Mouse (Mus musculus): Measurements from ENCODE around the gene AB124611. TPM values are rescaled to one million over a fixed set of nuclear protein-coding genes. Genes with fewer than 3 reads are reported as not detected.
"Not testable (repeated sequence)": the region's sequence is repeated elsewhere in the genome, so short reads cannot be mapped to it uniquely, and the experiment has no call there.

The AB124611 gene
- total and polyA plus RNA-seq, 3 experiments, result 1.4 to 2.3 (median 1.7) TPM

- DNase-seq, result no peak
These were observed 39.1 kb downstream of the AB124611 start for GRCm38 (mm10) chr9:21565004-21565586.

DNA sequence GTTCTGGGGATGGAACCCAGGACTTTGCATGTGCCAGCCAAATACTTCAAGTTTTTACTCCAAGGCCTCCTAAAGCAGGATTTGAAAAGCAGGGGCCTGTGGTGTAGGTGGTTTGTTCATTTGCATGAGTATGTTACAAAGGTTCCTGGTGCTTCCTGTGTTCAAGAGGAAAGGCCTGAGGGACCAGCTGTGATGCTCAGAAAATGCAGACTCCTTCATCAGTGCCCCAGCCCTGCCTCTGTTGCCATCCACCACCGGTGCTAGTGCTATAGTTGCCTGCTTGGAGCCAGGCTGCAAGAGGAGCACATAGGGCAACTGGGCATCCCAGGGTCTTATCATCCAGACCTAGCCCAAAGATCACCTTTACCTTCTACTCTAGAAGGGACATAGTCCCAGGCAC is 40.6 kb downstream of the AB124611 start:
- DNase-seq, result no peak

GRCm38 (mm10) chr9:21567051-21567450 is 41.1 kb downstream of the AB124611 start:
- DNase-seq, result no peak

DNA sequence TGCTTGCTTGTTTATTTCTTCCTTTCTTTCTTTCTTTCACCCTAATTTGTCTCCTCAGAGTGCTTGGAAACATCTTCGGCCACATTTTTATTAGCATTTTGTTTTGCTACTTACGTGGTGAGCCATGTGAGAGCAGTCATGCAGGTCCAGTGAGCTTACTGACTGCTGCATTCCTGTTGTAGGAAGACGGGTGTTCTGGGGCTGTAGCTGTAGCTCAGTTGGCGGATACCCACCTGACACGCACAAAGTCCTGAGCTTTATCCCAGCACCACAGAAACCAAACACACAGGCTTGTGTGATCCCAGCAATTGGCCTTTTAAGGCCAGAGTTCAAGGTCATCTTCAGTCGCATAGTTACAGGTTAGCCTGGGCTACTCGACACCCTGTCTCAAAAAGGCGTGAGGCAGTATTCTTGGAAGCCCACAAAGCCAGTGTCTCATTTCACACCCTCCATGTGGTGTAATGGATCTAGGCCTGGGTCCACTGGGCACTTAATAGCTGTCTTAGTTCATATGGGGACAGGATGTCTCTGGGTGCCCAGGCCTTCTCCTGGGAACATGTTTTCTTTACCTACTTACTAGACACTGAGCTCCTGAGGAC is 42.8 kb downstream of the AB124611 start:
- no peak for DNase-seq

DNA sequence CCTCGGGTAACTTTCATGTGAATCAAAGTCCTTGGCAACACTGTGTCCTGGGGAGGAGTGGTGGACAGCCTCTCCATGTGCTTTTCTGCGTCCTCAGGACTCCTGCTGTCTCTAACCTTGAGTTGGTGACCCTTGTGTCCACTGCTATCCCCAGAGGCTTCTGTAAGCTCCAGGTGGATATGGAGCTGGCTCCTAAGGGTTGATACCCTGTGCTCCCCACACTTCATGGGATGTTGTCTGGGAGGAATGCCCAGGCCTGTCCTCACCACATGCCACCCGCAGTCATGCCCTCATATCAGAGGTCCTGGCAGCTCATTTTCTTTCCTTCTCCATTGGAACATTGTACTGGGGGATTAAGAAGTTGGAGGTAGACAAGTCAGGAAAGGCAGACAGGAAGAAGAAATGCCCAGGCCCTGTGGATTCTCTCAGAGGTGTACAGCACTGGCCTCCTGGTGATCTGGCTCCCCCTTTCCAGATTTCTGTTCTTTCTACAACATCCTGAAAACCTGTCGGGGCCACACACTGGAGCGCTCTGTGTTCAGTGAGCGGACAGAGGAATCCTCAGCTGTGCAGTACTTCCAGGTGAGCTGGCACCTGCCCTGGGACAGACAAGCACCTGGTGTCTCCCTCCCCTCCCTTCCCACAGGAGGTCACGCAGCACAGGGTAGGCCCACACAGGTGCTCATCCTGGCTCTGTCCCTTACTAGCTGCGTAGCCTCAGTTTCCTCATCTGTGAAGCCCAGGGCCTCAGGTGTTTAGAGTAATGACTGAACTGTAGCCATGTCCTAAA is 48.2 kb downstream of the AB124611 start:
- no peak for DNase-seq

DNA sequence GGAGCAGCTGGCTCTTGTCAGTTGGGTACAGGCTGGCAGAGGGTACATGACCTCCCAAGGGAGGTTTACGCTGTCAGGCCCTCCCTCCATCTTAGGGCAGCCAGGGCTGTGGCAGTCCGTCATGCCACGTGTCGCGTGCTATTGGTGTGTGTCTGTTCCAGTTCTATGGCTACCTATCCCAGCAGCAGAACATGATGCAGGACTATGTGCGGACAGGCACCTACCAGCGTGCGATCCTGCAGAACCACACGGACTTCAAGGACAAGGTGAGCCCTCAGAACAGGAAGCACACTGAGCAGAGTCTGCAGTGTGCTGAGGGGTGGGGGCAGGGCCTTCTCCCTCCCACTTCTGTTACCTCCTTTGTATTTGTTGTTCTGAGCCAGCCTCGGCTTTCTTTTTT is 49.3 kb downstream of the AB124611 start:
- DNase-seq, result no peak

GRCm38 (mm10) chr9:21576286-21576685 is 50.3 kb downstream of the AB124611 start:
- DNase-seq, result no peak

- DNase-seq, result no peak
These were observed 52.2 kb downstream of the AB124611 start for GRCm38 (mm10) chr9:21578226-21578625.

DNA sequence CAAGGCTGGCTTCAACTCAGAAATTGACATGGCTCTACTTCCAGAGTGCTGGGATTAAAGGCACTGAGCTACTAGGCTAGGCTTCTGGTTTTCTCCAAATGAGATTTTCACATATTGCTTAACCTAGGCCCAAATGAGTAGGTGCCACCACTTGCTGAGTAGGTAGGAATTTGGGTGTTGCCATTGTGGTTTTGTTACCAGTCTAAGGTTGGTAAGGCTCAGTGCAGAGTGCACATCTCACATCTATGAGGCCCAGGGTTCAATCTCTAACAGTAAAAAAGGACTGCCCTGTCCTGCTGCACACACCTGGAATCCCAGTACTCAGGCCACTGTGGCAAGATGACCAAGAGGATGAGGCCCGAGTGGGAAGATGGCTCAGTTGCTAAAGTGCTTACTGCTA is 59.4 kb downstream of the AB124611 start:
- no peak for DNase-seq

GRCm38 (mm10) chr9:21587678-21588349 is 61.8 kb downstream of the AB124611 start:
- DNase-seq, result no peak

- no peak for DNase-seq
These were observed 62.4 kb downstream of the AB124611 start for GRCm38 (mm10) chr9:21588350-21588749.

DNA sequence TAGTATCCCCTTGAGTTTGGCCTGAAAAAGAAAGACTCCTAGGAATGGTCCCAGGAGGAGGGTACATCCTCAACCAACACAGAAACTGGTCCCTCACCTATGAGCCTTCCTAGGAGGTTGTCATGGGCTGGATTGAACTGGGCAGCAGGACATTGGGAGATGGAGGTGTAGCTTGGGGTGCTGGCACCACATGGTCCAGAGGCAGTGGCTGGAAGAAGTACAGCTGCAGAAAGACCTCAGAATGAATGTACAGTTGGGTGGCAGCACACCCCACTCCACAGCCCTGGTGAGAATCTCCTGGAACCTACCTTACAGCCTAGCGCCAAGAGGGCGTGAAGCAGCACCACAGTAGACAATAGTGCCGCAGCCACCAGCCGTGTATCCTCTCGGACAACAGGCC is 63.6 kb downstream of the AB124611 start:
- DNase-seq, result no peak

GRCm38 (mm10) chr9:21591127-21591830 is 65.3 kb downstream of the AB124611 start:
- DNase-seq, result no peak

- DNase-seq, result no peak
These were observed 66.1 kb downstream of the AB124611 start for GRCm38 (mm10) chr9:21591831-21592702.

- DNase-seq, result peak; percentile 92
These were observed 66.7 kb downstream of the AB124611 start, which contains the start of the genes Timm29 and Yipf2 for GRCm38 (mm10) chr9:21592703-21593121. Gene Timm29 (plus strand): TSS chr9:21592722. Gene Yipf2 (minus strand): TSS chr9:21592828.

GRCm38 (mm10) chr9:21593122-21593721 is 67.2 kb downstream of the AB124611 start:
- peak; percentile 87 for DNase-seq

- DNase-seq, result not testable (repeated sequence)
These were observed 68.4 kb downstream of the AB124611 start for GRCm38 (mm10) chr9:21594350-21594749.

DNA sequence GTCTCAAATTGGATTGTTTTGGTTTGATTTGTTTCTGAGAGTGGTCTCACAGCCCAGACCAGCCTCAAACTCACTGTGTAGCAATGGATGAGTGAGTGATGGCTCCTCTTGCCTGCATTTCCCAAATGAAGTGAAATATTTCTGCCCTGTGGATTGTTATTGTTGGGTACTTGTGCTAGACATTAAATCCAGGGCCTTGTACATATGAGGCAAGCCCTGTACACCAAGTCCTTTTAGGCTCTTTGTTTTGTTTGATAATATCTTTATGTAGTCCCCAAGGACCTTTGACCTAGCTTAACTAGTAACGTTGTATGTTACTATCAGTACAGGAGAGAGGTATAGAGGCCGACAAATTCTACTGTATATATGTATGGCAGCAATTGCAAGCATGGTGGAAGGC is 68.9 kb downstream of the AB124611 start:
- no peak for DNase-seq
